Mouse (Mus musculus): ENCODE data around the gene Itpr1.

- TF ChIP-seq POLR2A (IDR thresholded peaks at IDR 0.05; ENCODE audit: extremely low read depth, insufficient read depth, low read length) (no peak), CTCF (IDR thresholded peaks at IDR 0.05; ENCODE audit: low read depth, low read length) (no peak)
Observed at GRCm38 (mm10) chr6:108554389-108554788, 341.5 kb downstream of the Itpr1 start.
